Mouse (Mus musculus): ENCODE data around the gene Amotl2. TPM values are rescaled to one million over a fixed set of nuclear protein-coding genes. Genes with fewer than 3 reads are reported as not detected.

Gene Amotl2
- polyA plus RNA-seq (2015; fragmentation: Nextera tagmentation; extraction: Ambion mirVana): 31.8 and 32.9 TPM in 2 replicates

DNA sequence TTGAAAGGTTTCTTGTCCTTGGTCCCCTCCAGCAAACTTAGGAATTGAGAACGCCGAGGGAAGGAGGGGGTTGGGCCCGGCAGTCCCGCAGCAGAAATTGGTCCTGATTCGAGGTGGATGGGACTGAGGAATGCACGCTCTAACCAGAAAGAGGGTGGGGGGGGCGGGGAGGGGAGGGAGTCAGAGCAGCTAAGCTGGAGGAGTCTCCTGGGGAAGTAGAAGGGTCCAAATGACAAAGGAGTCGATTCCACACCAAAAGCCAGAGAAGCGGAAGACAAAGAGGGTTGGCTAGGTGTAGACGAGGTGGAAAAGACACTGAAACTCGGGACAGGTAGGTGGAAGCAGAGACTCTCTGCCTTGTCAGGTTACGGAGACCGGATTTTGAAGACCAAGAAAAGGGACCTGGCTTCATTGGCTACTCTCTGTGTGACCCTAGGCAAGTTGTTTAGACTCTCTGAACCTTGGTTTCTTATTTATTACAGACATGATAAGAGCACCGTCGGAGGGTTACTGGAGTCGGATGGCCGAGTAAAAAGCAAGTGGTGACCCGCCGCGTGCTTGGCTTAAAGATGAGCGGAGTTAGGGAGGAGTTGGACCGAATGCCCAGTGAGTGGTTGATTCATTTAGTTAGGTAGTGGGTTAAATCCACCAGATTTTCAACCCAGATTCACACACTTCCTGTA lies at the start of gene Amotl2:
Gene Amotl2, plus strand, starts transcription at position 192 of the 683 bp plus-strand sequence.
- Histone ChIP-seq H3K4me2 (replicated peaks) (peak within 1 kb of the TSS; percentile 84), H3K4me1 (replicated peaks) (peaks cover 41% of the 10 kb centered on the region), H3K36me3 (peaks cover 6% of the 10 kb centered on the region; the same call in 1 of the 2 replicates), H3K4me3 (replicated peaks) (peak within 1 kb of the TSS; percentile 71), H3K27ac (peak within 1 kb of the TSS; percentile 97), H3K9me3 (no peaks in the 10 kb centered on the region), H3K27me3 (replicated peaks) (no peaks in the 10 kb centered on the region), H3K9ac (peak within 1 kb of the TSS; percentile 85)
- WGBS: 14% methylated on average over 22 of the region's 22 CpGs
- ATAC-seq: no peak

DNA sequence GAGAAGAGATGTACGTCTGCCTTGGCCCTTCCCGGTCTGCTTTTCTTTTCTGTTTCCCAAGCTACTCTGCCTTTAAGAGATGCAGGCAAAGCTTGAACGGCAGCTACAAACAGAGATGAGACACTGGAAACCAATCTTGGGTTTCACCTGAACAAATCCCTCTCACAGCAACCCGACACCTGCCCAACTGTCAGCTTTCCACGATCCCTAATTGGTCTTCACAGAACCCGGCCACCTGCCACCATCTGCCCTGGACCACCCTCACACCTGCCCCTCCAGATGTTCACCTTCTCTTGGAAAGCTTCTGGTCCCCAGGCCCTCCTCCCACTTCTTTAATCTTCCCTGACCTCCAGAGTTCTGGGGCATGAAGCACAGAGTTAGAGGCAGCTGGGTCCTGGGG lies 48.4 kb upstream of the Amotl2 start:
- WGBS: 40% methylated on average over 6 of the region's 6 CpGs
- ATAC-seq: no peak
- Histone ChIP-seq H3K4me2 (replicated peaks) (no peak overlapping the region), H3K27ac (no peak overlapping the region), H3K27me3 (replicated peaks) (no peaks in the 10 kb centered on the region), H3K9me3 (no peaks in the 10 kb centered on the region), H3K9ac (no peak overlapping the region), H3K4me3 (replicated peaks) (no peak overlapping the region), H3K4me1 (replicated peaks) (0 out of 2 replicates have a peak, but pooled peaks cover 5% of the 10 kb centered on the region), H3K36me3 (no peaks in the 10 kb centered on the region)

DNA sequence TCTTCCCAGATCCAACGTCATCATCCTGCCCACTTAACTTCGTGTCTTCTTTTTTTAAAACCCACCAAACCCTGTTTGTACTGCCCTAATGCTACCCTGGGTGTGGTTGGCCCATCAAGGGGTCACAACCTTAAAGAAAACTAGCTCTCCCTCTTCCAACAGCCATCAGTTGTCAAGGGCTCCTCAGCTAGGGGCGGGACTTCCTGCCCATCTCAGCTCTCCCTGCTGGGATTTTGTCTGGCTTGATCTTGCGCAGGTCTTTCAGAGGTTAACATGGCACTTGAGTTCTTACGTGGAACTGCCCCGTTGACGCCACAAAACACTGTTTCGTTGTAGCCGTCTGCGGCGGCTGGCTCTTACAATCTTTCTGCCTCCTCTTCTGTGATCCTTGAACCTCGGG lies 47.6 kb upstream of the Amotl2 start:
- WGBS: 78% methylated on average over 12 of the region's 12 CpGs
- H3K9ac ChIP-seq: no peak overlapping the region
- H3K4me3 ChIP-seq (replicated peaks): no peak overlapping the region
- no peak for ATAC-seq
- no peaks in the 10 kb centered on the region for H3K27me3 ChIP-seq (replicated peaks)
- H3K9me3 ChIP-seq: no peaks in the 10 kb centered on the region
- 0 out of 2 replicates have a peak, but pooled peaks cover 5% of the 10 kb centered on the region for H3K4me1 ChIP-seq (replicated peaks)
- no peak overlapping the region for H3K27ac ChIP-seq
- no peak overlapping the region for H3K4me2 ChIP-seq (replicated peaks)
- H3K36me3 ChIP-seq: no peaks in the 10 kb centered on the region

DNA sequence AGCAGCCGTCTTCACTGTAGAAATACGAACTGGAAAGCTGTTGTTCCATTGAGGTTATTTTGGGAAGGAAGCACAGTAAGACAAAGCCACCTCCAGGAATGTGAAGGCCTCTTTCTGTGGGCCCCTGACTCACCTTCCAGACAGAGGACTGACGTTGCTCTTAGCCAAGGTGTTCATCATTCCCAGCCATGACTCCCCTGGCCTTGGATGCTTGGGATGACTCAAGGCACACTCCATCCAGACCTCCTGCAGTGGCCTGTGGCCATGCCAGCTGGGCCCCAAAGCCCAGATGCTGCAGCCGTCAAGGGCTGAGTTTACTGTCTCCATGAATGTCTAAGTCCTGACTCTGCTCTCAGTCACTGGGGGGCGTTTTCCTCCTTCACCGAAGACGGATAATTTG lies 43.1 kb upstream of the Amotl2 start:
- H3K4me2 ChIP-seq (replicated peaks): no peak overlapping the region
- H3K4me1 ChIP-seq (replicated peaks): 0 out of 2 replicates have a peak, but pooled peaks cover 5% of the 10 kb centered on the region
- 65% methylated on average over 7 of the region's 7 CpGs for WGBS
- no peaks in the 10 kb centered on the region for H3K36me3 ChIP-seq
- no peak overlapping the region for H3K9ac ChIP-seq
- ATAC-seq: no peak
- no peak overlapping the region for H3K27ac ChIP-seq
- H3K4me3 ChIP-seq (replicated peaks): no peak overlapping the region
- no peaks in the 10 kb centered on the region for H3K9me3 ChIP-seq
- no peaks in the 10 kb centered on the region for H3K27me3 ChIP-seq (replicated peaks)

DNA sequence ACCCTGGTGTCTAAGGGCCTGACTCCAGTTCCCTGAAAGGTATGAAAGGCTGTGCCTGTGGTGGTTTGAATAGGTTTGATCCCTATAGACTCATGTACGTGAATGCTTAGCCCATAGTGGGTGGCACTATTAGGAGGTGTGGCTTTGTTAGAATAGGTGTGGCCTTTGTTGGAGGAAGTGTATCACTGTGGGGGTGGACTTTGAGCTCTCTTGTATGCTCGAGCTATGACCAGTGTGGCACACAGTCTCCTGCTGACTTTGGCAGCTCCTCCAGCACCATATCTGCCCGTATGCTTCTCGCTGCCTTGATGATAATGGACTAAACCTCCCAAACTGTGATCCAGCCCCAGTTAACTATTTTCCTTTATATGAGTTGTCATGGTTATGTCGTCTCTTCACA lies 40.5 kb upstream of the Amotl2 start:
- peak; percentile 65 for ATAC-seq
- Histone ChIP-seq H3K27me3 (replicated peaks) (no peaks in the 10 kb centered on the region), H3K27ac (no peak overlapping the region), H3K4me1 (replicated peaks) (0 out of 2 replicates have a peak, but pooled peaks cover 5% of the 10 kb centered on the region), H3K4me2 (replicated peaks) (no peak overlapping the region), H3K36me3 (no peaks in the 10 kb centered on the region), H3K4me3 (replicated peaks) (no peak overlapping the region), H3K9ac (no peak overlapping the region), H3K9me3 (no peaks in the 10 kb centered on the region)
- WGBS: 71% methylated on average over 5 of the region's 5 CpGs

DNA sequence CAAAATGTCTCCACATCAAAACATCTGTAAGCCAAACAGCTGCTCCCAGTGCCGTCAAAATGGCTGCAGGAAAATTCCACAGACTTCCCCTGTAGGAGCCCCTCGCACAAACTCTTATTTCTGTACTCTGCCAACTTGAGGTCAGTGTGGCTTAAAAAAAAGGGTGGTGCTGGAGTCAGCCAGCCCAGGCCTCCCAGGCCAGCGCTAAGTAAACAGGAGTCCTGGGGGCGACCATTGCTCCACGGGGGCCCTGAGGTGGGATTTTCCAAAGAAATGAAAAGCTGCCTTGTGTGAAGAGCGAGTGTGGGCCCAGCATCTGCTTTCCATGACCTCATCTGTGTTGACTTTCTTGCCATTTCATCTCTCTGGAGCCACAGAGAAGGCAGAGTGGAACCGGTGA lies 35.0 kb upstream of the Amotl2 start:
- Histone ChIP-seq H3K9ac (no peak overlapping the region), H3K4me2 (replicated peaks) (no peak overlapping the region), H3K4me1 (replicated peaks) (peaks cover 5% of the 10 kb centered on the region), H3K9me3 (no peaks in the 10 kb centered on the region), H3K27ac (no peak overlapping the region), H3K4me3 (replicated peaks) (no peak overlapping the region), H3K27me3 (replicated peaks) (no peaks in the 10 kb centered on the region), H3K36me3 (no peaks in the 10 kb centered on the region)
- no peak for ATAC-seq
- 24% methylated on average over 7 of the region's 7 CpGs for WGBS

DNA sequence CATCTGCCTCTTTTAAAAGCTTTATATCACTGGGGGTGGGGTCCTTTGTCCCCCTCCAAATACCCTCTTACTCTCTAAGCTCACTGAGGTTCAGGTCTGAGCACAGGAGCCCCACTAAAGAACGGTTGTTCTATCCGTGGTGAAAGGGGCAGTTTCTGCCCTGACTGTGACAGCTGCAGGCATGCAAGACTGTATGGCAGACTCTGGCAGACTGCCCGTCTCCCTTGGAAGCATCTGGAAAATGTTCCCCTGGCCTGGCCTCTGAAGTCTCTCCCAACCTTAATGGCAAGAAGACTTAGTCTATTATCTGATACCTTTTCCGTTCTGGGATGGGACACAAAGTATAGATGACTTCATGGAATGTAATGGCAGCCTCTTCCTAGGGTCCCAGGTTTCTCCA lies 28.5 kb upstream of the Amotl2 start:
- Histone ChIP-seq H3K4me1 (replicated peaks) (peaks cover 24% of the 10 kb centered on the region; the same call in 1 of the 2 replicates), H3K4me2 (replicated peaks) (no peak overlapping the region), H3K4me3 (replicated peaks) (no peak overlapping the region), H3K9ac (no peak overlapping the region), H3K27ac (no peak overlapping the region), H3K9me3 (no peaks in the 10 kb centered on the region), H3K27me3 (replicated peaks) (no peaks in the 10 kb centered on the region), H3K36me3 (no peaks in the 10 kb centered on the region)
- no peak for ATAC-seq
- WGBS: 39% methylated on average over 4 of the region's 4 CpGs

DNA sequence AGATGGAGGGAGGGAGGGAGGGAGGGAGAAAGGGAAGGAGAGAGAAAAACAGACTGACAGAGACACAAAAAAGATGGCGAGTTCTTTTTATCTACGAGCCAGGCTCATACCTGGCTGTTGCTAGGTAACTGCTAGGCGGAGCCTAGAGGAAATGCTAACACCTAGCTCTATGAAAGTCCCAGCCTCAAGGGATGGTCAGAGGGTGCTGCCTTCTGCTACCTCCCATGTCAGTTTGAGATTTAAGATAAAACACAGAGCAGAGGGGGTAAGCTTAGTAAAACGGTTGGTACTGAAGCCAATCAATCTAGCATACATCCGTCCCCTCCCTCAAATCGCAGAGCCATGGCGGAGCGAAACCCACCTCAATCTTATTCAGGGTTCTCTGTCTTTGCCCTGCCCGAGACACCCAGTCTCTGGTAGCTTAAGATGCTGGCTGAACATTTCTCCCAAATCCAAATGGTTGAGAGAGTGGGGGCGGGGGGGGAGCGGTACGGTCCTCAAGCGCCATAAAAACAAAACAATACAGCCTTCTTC lies 27.0 kb upstream of the Amotl2 start:
- Histone ChIP-seq H3K27ac (peak overlapping the region; percentile 41; the same call in 1 of the 2 replicates), H3K27me3 (replicated peaks) (no peaks in the 10 kb centered on the region)

DNA sequence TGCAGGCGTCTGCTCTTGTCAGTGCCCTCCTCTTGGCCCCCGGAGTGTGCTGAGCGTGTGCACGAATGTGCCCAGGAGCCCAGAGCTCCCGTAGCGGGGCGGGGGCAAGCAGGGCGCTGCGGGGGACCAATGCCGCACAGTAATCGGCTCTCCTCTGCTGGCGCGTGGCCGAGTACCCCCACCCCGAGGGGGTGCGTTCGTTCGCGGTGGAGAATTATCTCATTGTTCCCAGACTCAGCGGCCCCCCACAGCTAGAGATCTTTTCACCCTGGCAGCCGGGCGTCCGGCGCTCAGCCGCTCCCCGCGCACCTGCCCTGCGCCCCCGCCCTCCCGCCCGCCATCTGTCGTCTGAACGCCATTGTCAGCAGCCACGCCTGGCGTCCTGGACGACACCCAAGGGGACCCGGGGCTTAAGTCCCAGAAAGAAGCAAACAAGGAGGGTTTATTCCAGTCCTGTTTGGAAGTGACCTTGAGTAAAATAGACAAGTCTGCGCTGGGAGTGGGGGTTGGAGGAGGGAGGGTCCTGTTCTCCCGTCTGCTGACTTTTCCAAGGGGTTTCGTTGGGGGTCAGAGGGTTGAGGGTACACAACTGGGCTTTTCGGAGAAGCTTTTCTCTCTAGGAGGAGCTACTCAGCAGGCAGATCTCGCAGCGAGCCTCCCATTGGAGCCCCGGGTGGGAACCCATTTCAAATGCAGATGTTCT lies 26.4 kb upstream of the Amotl2 start:
- peak overlapping the region; percentile 56 for H3K9ac ChIP-seq
- peak overlapping the region; percentile 41 for H3K27ac ChIP-seq
- whole genome bisulfite sequencing: under 1% methylated on average over 44 of the region's 44 CpGs
- H3K36me3 ChIP-seq: no peaks in the 10 kb centered on the region
- peaks cover 27% of the 10 kb centered on the region; the same call in 1 of the 2 replicates for H3K4me1 ChIP-seq (replicated peaks)
- peak overlapping the region; percentile 50 for H3K4me3 ChIP-seq (replicated peaks)
- H3K4me2 ChIP-seq (replicated peaks): peak overlapping the region; percentile 99
- peak; percentile 76 for ATAC-seq
- H3K27me3 ChIP-seq (replicated peaks): no peaks in the 10 kb centered on the region
- no peaks in the 10 kb centered on the region for H3K9me3 ChIP-seq

More for the DNA sequence above, 27.0 kb upstream of the Amotl2 start:
- H3K36me3 ChIP-seq: no peaks in the 10 kb centered on the region
- H3K9ac ChIP-seq: peak overlapping the region; percentile 56
- peak overlapping the region; percentile 99 for H3K4me2 ChIP-seq (replicated peaks)
- 4% methylated on average over 13 of the region's 13 CpGs for WGBS
- H3K4me1 ChIP-seq (replicated peaks): peaks cover 27% of the 10 kb centered on the region; the same call in 1 of the 2 replicates
- H3K4me3 ChIP-seq (replicated peaks): peak overlapping the region; percentile 50
- peak; percentile 68 for ATAC-seq
- H3K9me3 ChIP-seq: no peaks in the 10 kb centered on the region

DNA sequence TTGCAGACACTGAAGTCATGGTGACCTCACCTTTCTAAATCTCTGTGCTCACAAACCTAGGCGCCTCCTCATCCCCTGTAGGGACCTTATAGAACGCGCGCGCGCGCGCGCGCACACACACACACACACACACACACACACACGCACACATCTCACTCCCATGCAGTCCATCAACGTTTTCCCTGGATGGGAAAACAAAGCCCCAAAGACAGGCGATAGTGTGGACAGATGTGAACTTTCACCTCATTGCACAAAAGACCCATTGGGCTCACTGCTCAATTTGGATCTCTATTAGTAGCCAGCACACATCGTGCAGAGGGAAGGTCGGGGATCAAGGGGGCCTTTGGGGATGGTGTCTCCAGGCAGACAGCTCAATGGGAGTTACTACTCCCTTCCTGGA lies 25.6 kb upstream of the Amotl2 start:
- peaks cover 27% of the 10 kb centered on the region; the same call in 1 of the 2 replicates for H3K4me1 ChIP-seq (replicated peaks)
- no peaks in the 10 kb centered on the region for H3K27me3 ChIP-seq (replicated peaks)
- 0 out of 2 replicates have a peak overlapping the region, but pooled peaks have one; percentile 17 for H3K27ac ChIP-seq
- H3K9ac ChIP-seq: peak overlapping the region; percentile 56; the same call in 1 of the 2 replicates
- 18% methylated on average over 15 of the region's 15 CpGs for WGBS
- ATAC-seq: peak; percentile 29
- peak overlapping the region; percentile 50; the same call in 1 of the 2 replicates for H3K4me3 ChIP-seq (replicated peaks)
- no peaks in the 10 kb centered on the region for H3K9me3 ChIP-seq
- H3K36me3 ChIP-seq: no peaks in the 10 kb centered on the region
- H3K4me2 ChIP-seq (replicated peaks): peak overlapping the region; percentile 99

DNA sequence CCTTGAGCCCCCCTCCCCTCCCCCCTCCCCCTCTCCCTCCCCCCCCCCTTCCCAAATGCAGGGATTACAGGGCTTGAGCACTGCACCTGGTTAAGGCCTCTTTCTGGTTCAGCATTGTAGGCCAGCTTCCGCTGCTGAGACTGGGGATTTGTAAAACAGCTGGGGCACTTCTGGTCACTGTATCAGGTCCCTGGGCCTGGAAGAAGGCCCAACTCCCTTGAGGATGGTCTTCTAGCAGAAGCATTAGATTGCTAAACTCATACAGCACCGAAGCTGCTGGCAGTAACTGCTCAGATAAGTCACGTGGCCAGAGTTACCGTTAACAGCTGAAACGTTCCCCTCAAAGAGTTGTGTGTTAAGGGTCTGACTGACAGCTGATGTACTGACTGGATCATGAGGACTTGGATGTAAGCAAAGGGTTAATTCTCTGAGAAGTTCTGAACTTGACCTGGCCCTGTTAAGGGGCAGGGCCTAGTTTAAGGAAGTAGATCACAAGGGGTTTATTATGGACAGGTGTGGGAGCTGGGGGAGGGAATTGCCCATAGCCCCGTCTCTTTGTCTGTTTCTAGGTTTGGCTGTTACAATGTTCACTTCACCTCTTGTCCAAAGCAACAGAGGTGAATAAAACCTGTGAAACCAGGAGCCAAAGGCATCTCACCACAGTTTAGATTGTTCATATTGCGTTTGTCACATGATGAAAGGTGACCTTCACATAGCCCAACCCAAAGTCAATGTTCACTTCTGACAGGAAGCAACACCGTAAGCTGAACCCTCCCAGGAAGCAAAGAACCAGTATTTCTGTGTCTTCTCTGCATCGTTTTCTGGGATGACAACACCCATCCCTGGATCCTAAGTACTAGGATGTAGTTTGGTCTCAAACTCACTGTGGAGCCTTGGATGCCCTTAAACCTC lies 23.7 kb upstream of the Amotl2 start:
- H3K4me1 ChIP-seq (replicated peaks): peaks cover 27% of the 10 kb centered on the region; the same call in 1 of the 2 replicates
- no peaks in the 10 kb centered on the region for H3K36me3 ChIP-seq
- no peak overlapping the region for H3K9ac ChIP-seq
- H3K27ac ChIP-seq: 0 out of 2 replicates have a peak overlapping the region, but pooled peaks have one; percentile 14
- peak; percentile 48 for ATAC-seq
- WGBS: 38% methylated on average over 9 of the region's 9 CpGs
- no peak overlapping the region for H3K4me3 ChIP-seq (replicated peaks)
- no peaks in the 10 kb centered on the region for H3K27me3 ChIP-seq (replicated peaks)
- no peak overlapping the region for H3K4me2 ChIP-seq (replicated peaks)
- no peaks in the 10 kb centered on the region for H3K9me3 ChIP-seq
